Mouse (Mus musculus) midbrain, embryonic 11.5 days (tissue): ENCODE measurements at regions not wholly inside any gene's neighbourhood (a gene's known extent, or its start where the extent isn't known, plus 50 kb on each side); places are given as distances from the start of the nearest gene placed in this dataset.

ENCODE experiments used
- ATAC-seq: fragments of 200-750 bp; cut with Nextera tagmentation; 2 replicates; pipeline ENCODE4 v1.8.0; 2017; ENCODE audit warnings: moderate TSS enrichment, moderate library complexity; ENCODE audit not compliant: low FRiP score
- DNase-seq: peaks from one replicate; pipeline ENCODE4 v3.0.0; 2015; ENCODE audit warnings: low spot score; ENCODE audit errors: missing footprints
- H3K27ac ChIP-seq: fragments of 300-500 bp; sonication (generic); 2 replicates; pipeline ENCODE4 v1.5.1; 2014; ENCODE audit warnings: low read depth, low read length
- H3K27me3 ChIP-seq: fragments of 300-500 bp; sonication (generic); 2 replicates; pipeline ENCODE4 v1.6.1; 2014; ENCODE audit warnings: mild to moderate bottlenecking, low read length, moderate library complexity, mixed read lengths; ENCODE audit not compliant: control insufficient read depth, insufficient read depth
- H3K36me3 ChIP-seq: fragments of 300-500 bp; sonication (generic); 2 replicates; pipeline ENCODE4 v1.6.1; 2014; ENCODE audit warnings: mild to moderate bottlenecking, low read length, moderate library complexity, mixed read lengths; ENCODE audit not compliant: control insufficient read depth, insufficient read depth
- H3K4me1 ChIP-seq: fragments of 300-500 bp; sonication (generic); 2 replicates; pipeline ENCODE4 v1.6.1; 2014; ENCODE audit warnings: low read length; ENCODE audit not compliant: control insufficient read depth, insufficient read depth
- H3K4me2 ChIP-seq: fragments of 300-500 bp; sonication (generic); 2 replicates; pipeline ENCODE4 v1.6.1; 2014; ENCODE audit warnings: mild to moderate bottlenecking, moderate library complexity
- H3K4me3 ChIP-seq: fragments of 300-500 bp; sonication (generic); 2 replicates; pipeline ENCODE4 v1.5.1; 2014; ENCODE audit warnings: low read depth, low read length
- H3K9ac ChIP-seq: fragments of 300-500 bp; sonication (generic); 2 replicates; pipeline ENCODE4 v1.6.1; 2014; ENCODE audit warnings: low read length
- H3K9me3 ChIP-seq: fragments of 300-500 bp; sonication (generic); 2 replicates; pipeline ENCODE4 v1.6.1; 2016; ENCODE audit warnings: low read length; ENCODE audit not compliant: control insufficient read depth
- whole genome bisulfite sequencing: fragments of 180-500 bp; shearing (Covaris S2); extraction: QIAGEN DNeasy Blood & Tissue Kit; methylation state at CpG from one replicate; pipeline ENCODE4 v1.1.7; 2014; 5-methylcytosine and 5-hydroxymethylcytosine counted together

- H3K9ac ChIP-seq, result no peak overlapping the region
- 9% methylated on average over 19 of the region's 19 CpGs for WGBS
- DNase-seq (peak; percentile 89), ATAC-seq (peak; percentile 61; the same call in 1 of the 2 replicates)
- no peaks in the 10 kb centered on the region for H3K36me3 ChIP-seq
- H3K4me3 ChIP-seq, result no peak overlapping the region
- no peaks in the 10 kb centered on the region; the same call in 1 of the 2 replicates for H3K4me1 ChIP-seq
- H3K27ac ChIP-seq, result no peak overlapping the region
- no peaks in the 10 kb centered on the region for H3K9me3 ChIP-seq
- peak overlapping the region; percentile 10 for H3K4me2 ChIP-seq
- no peaks in the 10 kb centered on the region for H3K27me3 ChIP-seq
Measured at GRCm38 (mm10) chr9:24974021-24974741, 115.0 kb upstream of the Gm10181 start.

- Histone ChIP-seq H3K36me3 (no peaks in the 10 kb centered on the region), H3K4me1 (no peaks in the 10 kb centered on the region), H3K9me3 (no peaks in the 10 kb centered on the region), H3K27me3 (no peaks in the 10 kb centered on the region), H3K4me2 (no peak overlapping the region), H3K4me3 (no peak overlapping the region), H3K27ac (no peak overlapping the region), H3K9ac (no peak overlapping the region)
- WGBS, result 71% methylated on average over 3 of the region's 3 CpGs
- no peak for ATAC-seq
- no peak for DNase-seq
Measured at GRCm38 (mm10) chr9:24982796-24983195, 106.4 kb upstream of the Gm10181 start.

DNA sequence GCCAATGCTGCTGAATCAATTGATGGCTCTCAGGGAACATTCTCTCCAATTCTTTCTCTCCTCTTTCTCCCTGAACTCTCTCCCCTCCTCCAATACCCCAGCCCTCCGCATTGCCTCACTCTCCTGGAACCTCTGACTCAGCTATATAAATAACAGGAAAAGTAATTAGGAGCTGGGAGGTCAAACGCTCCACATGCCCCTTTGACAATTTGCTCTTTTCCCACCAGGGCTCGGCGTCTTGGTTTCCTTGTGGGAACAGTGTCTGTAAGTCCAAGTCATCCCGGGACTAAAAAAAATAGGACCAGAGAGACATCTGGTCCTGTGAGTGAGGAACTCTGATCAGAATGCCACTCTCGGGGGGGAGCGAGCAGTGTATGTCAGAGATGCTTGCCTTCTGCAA lies 94.7 kb upstream of the Gm10181 start:
- no peak overlapping the region for H3K9ac ChIP-seq
- no peaks in the 10 kb centered on the region for H3K27me3 ChIP-seq
- no peak overlapping the region for H3K4me2 ChIP-seq
- H3K4me1 ChIP-seq, result no peaks in the 10 kb centered on the region
- no peak for ATAC-seq
- H3K36me3 ChIP-seq, result no peaks in the 10 kb centered on the region
- no peak for DNase-seq
- 69% methylated on average over 7 of the region's 7 CpGs for WGBS
- H3K9me3 ChIP-seq, result no peaks in the 10 kb centered on the region
- H3K27ac ChIP-seq, result no peak overlapping the region
- H3K4me3 ChIP-seq, result no peak overlapping the region

- DNase-seq (no peak), ATAC-seq (no peak)
- no peaks in the 10 kb centered on the region for H3K9me3 ChIP-seq
- WGBS, result 84% methylated on average over 4 of the region's 4 CpGs
- no peaks in the 10 kb centered on the region for H3K27me3 ChIP-seq
- H3K4me3 ChIP-seq, result no peak overlapping the region
- no peak overlapping the region for H3K27ac ChIP-seq
- H3K4me2 ChIP-seq, result no peak overlapping the region
- no peaks in the 10 kb centered on the region for H3K36me3 ChIP-seq
- no peaks in the 10 kb centered on the region for H3K4me1 ChIP-seq
- H3K9ac ChIP-seq, result no peak overlapping the region
Measured at GRCm38 (mm10) chr9:25021095-25021691, 68.0 kb upstream of the Gm10181 start.

DNA sequence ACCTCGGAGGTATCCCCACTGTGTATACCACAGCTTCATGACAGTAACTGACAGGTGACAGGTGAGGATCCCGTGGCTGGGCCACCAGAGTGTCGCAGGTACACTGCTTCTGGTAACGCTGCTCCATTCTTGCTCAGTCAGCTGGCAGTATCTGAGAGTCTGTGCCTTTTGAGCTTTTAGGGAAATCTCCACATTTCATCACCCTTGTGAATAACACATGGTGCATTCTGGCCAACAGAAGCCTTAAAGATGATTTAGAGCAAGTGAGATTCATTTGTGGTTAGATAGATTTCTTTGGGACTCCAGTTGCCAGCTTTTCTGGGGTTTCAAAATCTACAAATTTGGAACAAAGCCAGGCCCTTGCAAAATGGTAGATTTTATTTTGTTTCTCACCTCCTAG lies 66.8 kb upstream of the Gm10181 start:
- WGBS, result 82% methylated on average over 4 of the region's 4 CpGs
- DNase-seq (no peak), ATAC-seq (no peak)
- H3K4me1 ChIP-seq, result no peaks in the 10 kb centered on the region
- no peaks in the 10 kb centered on the region for H3K9me3 ChIP-seq
- H3K4me2 ChIP-seq, result no peak overlapping the region
- H3K27me3 ChIP-seq, result no peaks in the 10 kb centered on the region
- no peaks in the 10 kb centered on the region for H3K36me3 ChIP-seq
- no peak overlapping the region for H3K27ac ChIP-seq
- H3K4me3 ChIP-seq, result no peak overlapping the region
- H3K9ac ChIP-seq, result no peak overlapping the region

DNA sequence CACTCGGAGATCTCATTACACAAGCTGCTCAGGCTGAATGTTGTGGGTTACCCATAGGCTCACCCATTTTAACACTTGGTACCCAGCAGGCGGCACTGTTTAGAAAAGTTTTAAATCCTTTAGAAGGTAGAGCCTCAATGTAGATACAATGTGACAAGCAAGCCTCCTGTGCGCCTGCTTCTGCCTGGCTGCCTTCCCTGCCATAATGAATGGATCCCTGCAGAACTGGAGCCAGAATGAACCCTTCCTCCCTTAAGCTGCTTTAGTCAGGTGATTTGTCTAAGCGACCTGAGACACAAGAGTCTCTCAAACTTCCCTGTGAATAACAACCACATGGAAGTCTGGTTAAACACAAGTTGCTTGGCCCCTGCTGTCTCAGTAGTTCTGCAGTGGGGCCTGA lies 64.7 kb upstream of the Gm10181 start:
- no peak overlapping the region for H3K4me3 ChIP-seq
- DNase-seq, result no peak
- no peak overlapping the region for H3K9ac ChIP-seq
- no peak overlapping the region for H3K27ac ChIP-seq
- no peaks in the 10 kb centered on the region for H3K4me1 ChIP-seq
- 50% methylated on average over 4 of the region's 4 CpGs for WGBS
- H3K9me3 ChIP-seq, result no peaks in the 10 kb centered on the region
- no peak for ATAC-seq
- H3K36me3 ChIP-seq, result no peaks in the 10 kb centered on the region
- H3K27me3 ChIP-seq, result no peaks in the 10 kb centered on the region
- no peak overlapping the region for H3K4me2 ChIP-seq

- no peaks in the 10 kb centered on the region for H3K9me3 ChIP-seq
- 10% methylated on average over 8 of the region's 8 CpGs for WGBS
- ATAC-seq (peak; percentile 54; the same call in 1 of the 2 replicates), DNase-seq (peak; percentile 93)
- no peaks in the 10 kb centered on the region for H3K4me1 ChIP-seq
- H3K4me2 ChIP-seq, result no peak overlapping the region
- H3K4me3 ChIP-seq, result no peak overlapping the region
- H3K36me3 ChIP-seq, result no peaks in the 10 kb centered on the region
- H3K9ac ChIP-seq, result no peak overlapping the region
- no peak overlapping the region for H3K27ac ChIP-seq
- no peaks in the 10 kb centered on the region for H3K27me3 ChIP-seq
Measured at GRCm38 (mm10) chr9:25027581-25027980, 61.6 kb upstream of the Gm10181 start.

DNA sequence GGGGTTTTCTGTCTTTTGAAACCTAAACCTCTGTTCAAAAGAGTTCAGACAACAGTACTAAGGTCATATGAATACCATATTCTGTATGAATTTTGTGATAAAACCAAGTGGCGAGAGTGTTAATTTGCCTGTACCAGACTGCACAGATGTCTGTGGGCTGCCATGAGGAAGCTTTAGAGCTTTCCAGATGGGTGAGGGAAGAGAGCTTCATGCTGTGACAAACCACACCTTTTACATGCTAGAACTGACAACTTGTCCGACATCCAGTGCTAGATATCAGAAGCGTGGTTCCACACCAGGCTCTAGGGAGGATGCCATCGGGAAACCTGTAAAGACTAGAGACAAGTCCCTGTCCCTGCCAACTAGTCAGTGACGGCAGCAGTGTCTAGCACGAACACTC lies 60.9 kb upstream of the Gm10181 start:
- Histone ChIP-seq H3K9me3 (no peaks in the 10 kb centered on the region), H3K4me2 (no peak overlapping the region), H3K27me3 (no peaks in the 10 kb centered on the region), H3K9ac (no peak overlapping the region), H3K4me1 (no peaks in the 10 kb centered on the region), H3K36me3 (no peaks in the 10 kb centered on the region), H3K27ac (no peak overlapping the region), H3K4me3 (no peak overlapping the region)
- no peak for ATAC-seq
- WGBS, result 74% methylated on average over 6 of the region's 6 CpGs
- DNase-seq, result no peak

GRCm38 (mm10) chr9:25031466-25031865 lies 57.8 kb upstream of the Gm10181 start:
- Histone ChIP-seq H3K4me2 (no peak overlapping the region), H3K4me1 (no peaks in the 10 kb centered on the region), H3K9me3 (no peaks in the 10 kb centered on the region), H3K4me3 (no peak overlapping the region), H3K36me3 (no peaks in the 10 kb centered on the region), H3K27ac (no peak overlapping the region), H3K9ac (no peak overlapping the region), H3K27me3 (no peaks in the 10 kb centered on the region)
- WGBS, result 96% methylated on average over 6 of the region's 6 CpGs
- ATAC-seq (no peak), DNase-seq (no peak)
